Mouse (Mus musculus) megakaryocyte-erythroid progenitor cell, adult 5-6 weeks (primary cell): ENCODE data around the gene Rps6. TPM values are rescaled to one million over a fixed set of nuclear protein-coding genes. Genes with fewer than 3 reads are reported as not detected.
"Not testable (repeated sequence)": the region's sequence is repeated elsewhere in the genome, so short reads cannot be mapped to it uniquely, and the experiment has no call there.

Experiments used
- ATAC-seq: replicated peaks from 2 replicates; pipeline ENCODE4 v1.8.0; 2016; ENCODE audit warnings: mild to moderate bottlenecking, inconsistent platforms; ENCODE audit not compliant: severe bottlenecking, poor library complexity, low FRiP score, low TSS enrichment
- total RNA-seq, 2 experiments: library from RNA; stranded (forward) in 1 of 2; stranded (reverse) in 1 of 2; fragments of 200-1000, 215-1000 nt in 1 of 2; fragments of >200 nt in 1 of 2; fragmentation: Nextera tagmentation in 1 of 2; gene quantifications; 2 replicates each; pipeline ENCODE4 v1.2.3; 2014 to 2017

The Rps6 gene
- total RNA-seq, 2 experiments from 2014 or later, result 1,714 to 3,729 TPM

- no peak for ATAC-seq
Observed at GRCm38 (mm10) chr4:86852813-86853590, 4.2 kb downstream of the Rps6 start.

GRCm38 (mm10) chr4:86852018-86852417 is 5.2 kb downstream of the Rps6 start:
- peak; percentile 4; the same call in 1 of the 2 replicates for ATAC-seq

- 0 out of 2 replicates have a peak, but pooled peaks have one; percentile 16 for ATAC-seq
Observed at GRCm38 (mm10) chr4:86851331-86851730, 5.9 kb downstream of the Rps6 start.

GRCm38 (mm10) chr4:86847246-86847645 is 10.0 kb downstream of the Rps6 start:
- ATAC-seq, result no peak

- ATAC-seq, result no peak
Observed at GRCm38 (mm10) chr4:86845384-86845783, 11.8 kb downstream of the Rps6 start.

GRCm38 (mm10) chr4:86841141-86841540 is 16.1 kb downstream of the Rps6 start:
- not testable (repeated sequence) for ATAC-seq

GRCm38 (mm10) chr4:86831896-86832295 is 25.3 kb downstream of the Rps6 start:
- no peak for ATAC-seq

- peak; percentile 78 for ATAC-seq
Observed at GRCm38 (mm10) chr4:86825143-86825542, 32.1 kb downstream of the Rps6 start.

- ATAC-seq, result peak; percentile 82
Observed at GRCm38 (mm10) chr4:86823169-86823568, 34.0 kb downstream of the Rps6 start.

GRCm38 (mm10) chr4:86814850-86815249 is 42.4 kb downstream of the Rps6 start:
- ATAC-seq, result 0 out of 2 replicates have a peak, but pooled peaks have one; percentile 52

- peak; percentile 57 for ATAC-seq
Observed at GRCm38 (mm10) chr4:86810604-86811003, 46.6 kb downstream of the Rps6 start.

Other genes starting within 250 kb of the Rps6 start
- 29.5 and 37.0 TPM in 2 replicates for gene Haus6, start 245.4 kb downstream of the Rps6 start, total RNA-seq (2014; fragmentation: Nextera tagmentation)
- gene Haus6, start 245.4 kb downstream of the Rps6 start, total RNA-seq (2017), result 34.7 and 35.2 TPM in 2 replicates
- 60.3 and 71.1 TPM in 2 replicates for gene Plin2, start 187.4 kb downstream of the Rps6 start, total RNA-seq (2014; fragmentation: Nextera tagmentation)
- gene Plin2, start 187.4 kb downstream of the Rps6 start, total RNA-seq (2017), result 80.0 and 80.6 TPM in 2 replicates
- 15.0 and 21.6 TPM in 2 replicates for gene Dennd4c, start 108.9 kb downstream of the Rps6 start, total RNA-seq (2014; fragmentation: Nextera tagmentation)
- 37.0 and 38.0 TPM in 2 replicates for gene Dennd4c, start 108.9 kb downstream of the Rps6 start, total RNA-seq (2017)
- gene Acer2, start 17.0 kb upstream of the Rps6 start, total RNA-seq (2014; fragmentation: Nextera tagmentation), result 1.5 and 1.9 TPM in 2 replicates
- 0.30 and 0.75 TPM in 2 replicates for gene Acer2, start 17.0 kb upstream of the Rps6 start, total RNA-seq (2017)